Mouse (Mus musculus) splenic B cell, adult 2 months (primary cell): ENCODE measurements around the gene Npsr1.

Experiments used
- DNase-seq: peaks from one replicate; pipeline ENCODE4 v3.0.0-alpha.2; 2011; ENCODE audit warnings: low read depth, low spot score
- H3K27me3 ChIP-seq: 2 replicates; pipeline ENCODE4 v1.6.1; 2012; ENCODE audit warnings: mild to moderate bottlenecking, low read length, moderate library complexity, mixed read lengths; ENCODE audit not compliant: control insufficient read depth, poor library complexity, insufficient read depth, severe bottlenecking
- H3K36me3 ChIP-seq: 2 replicates; pipeline ENCODE4 v1.6.1; 2012; ENCODE audit warnings: mild to moderate bottlenecking, low read length, moderate library complexity, mixed read lengths; ENCODE audit not compliant: control insufficient read depth, poor library complexity, insufficient read depth, severe bottlenecking

Npsr1 gene

DNA sequence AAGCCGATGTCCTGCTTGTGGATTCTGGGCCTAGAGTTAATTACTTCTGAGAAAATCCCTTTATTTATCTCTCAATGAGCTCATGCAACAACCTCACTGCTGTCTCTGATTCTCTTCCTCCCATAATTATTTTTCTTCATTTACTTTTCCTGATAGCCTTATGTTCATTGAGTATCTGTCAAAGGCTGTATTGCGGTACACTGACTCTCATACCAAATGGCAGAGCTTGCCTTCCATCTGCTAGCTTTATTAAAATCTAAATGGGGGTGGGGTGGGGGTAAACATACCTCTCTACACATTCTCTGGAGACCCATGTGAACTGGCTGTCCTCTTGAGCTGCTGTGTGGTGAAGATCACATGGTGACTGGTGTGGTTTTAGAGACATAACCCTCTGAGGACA lies 80.9 kb downstream of the Npsr1 start:
- H3K27me3 ChIP-seq: no peaks in the 10 kb centered on the region
- DNase-seq: no peak
- H3K36me3 ChIP-seq: no peaks in the 10 kb centered on the region

GRCm38 (mm10) chr9:24180926-24181325 lies 83.1 kb downstream of the Npsr1 start:
- no peaks in the 10 kb centered on the region for H3K36me3 ChIP-seq
- H3K27me3 ChIP-seq: no peaks in the 10 kb centered on the region
- DNase-seq: no peak

- no peak for DNase-seq
- H3K36me3 ChIP-seq: no peaks in the 10 kb centered on the region
- no peaks in the 10 kb centered on the region for H3K27me3 ChIP-seq
These were observed 88.5 kb downstream of the Npsr1 start for GRCm38 (mm10) chr9:24186289-24186688.

DNA sequence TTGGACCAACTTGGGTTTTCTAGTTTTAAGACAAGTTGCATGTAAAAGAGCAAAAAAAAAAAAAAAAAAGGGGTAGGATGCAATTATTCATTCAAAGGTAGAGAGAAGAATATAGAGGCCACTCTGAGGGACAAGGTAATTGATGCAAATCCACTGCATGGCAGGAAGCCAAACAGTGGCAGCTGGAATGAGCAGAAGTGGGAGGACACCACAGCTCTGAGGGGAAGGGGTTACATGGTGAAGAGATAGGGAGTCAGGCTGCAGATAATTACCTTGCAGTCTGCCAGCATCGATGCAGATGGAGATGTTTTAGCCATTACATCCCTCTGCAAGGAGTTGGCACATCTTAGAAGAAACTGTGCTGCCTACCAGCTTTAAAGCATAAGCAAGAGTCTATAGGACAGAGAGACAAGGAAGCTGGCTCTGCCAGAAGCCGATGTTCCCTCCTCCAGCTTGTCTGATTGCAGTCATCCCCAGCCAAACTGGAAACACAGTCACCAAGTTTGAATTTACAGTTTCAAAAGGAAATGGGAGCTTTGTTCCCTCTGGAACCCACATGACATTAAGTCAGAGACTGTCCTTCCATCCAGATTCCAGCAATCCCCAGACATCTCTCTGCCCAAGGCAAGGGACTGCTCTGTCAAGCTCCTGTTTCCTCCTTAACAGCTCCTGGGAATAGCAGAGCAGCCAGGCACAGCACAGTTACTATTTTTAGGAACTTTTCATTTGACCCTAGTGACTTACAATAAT lies 91.9 kb downstream of the Npsr1 start:
- DNase-seq: no peak
- Histone ChIP-seq H3K36me3 (no peaks in the 10 kb centered on the region), H3K27me3 (no peaks in the 10 kb centered on the region)

DNA sequence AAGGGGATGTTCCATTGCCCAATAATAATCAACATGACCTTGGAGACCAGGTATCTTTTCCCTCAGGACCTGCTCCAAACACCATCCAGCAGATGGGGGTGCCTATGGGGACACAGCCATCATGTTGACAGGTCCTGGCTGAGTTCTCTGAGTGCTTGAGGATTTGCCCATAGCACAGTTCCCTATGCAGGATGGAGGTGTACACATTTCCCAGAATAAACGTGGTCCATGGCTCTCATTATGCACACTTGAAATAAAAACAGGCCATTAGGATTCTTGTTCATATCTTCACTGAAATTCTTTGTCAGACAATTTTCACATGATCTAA lies 92.4 kb downstream of the Npsr1 start:
- no peak for DNase-seq
- H3K27me3 ChIP-seq: no peaks in the 10 kb centered on the region
- no peaks in the 10 kb centered on the region for H3K36me3 ChIP-seq

DNA sequence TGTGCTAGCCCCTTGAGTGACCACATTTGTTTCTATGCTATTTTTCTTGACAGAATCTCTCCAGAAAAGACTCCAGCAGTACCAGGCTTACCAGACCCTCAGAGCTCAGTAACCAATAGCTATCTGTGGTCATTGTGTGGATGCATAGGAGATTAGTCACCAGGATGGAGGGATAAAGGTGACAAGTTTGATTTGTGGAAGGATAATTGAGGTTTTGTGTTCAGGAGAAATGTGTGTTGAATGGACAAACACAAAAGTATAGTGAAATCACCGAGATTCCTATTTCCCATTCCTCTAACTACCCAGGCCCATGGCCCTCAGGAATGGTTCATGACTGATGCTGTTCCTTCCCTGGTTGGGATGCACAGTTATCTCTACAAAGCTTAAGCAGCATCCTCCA lies 100.5 kb downstream of the Npsr1 start:
- H3K36me3 ChIP-seq: no peaks in the 10 kb centered on the region
- no peaks in the 10 kb centered on the region for H3K27me3 ChIP-seq
- DNase-seq: no peak

DNA sequence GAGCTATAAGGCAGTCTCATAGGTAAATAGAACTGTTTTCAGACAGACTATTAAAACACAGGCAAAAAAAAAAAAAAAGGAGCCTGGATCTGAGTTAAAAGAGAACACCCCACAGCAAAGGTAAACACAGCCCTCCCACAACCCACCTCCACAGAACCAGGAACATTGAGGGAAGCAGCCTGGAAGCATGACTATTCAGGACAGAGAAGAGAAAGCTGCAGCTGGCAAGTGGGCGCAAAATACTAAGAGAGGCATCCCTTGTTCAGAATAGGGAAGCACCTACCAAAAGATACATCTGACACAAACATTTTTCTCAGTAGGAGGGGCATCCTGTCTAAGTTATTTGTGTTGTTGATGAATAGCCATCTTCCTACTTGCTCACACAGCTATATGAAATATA lies 113.8 kb downstream of the Npsr1 start:
- Histone ChIP-seq H3K27me3 (no peaks in the 10 kb centered on the region), H3K36me3 (no peaks in the 10 kb centered on the region)
- no peak for DNase-seq

DNA sequence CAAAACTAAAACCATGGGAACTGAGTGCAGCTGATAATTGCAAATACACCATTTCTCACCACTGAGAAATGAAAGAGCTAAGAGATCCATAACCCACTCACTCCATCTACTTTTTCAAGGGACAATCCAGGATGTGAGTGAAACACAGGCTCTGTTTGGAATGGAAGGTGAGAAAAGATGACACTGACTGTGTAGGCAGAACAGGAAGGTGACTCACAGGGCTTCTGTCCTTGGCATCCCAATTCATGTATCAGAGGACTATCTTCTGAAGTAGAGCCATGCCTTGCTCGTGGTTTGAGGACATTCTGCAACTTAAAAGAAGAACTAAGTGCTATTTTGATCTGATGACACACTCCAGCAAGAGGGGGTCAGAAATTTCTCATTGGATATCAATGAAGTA lies 119.9 kb downstream of the Npsr1 start:
- Histone ChIP-seq H3K27me3 (no peaks in the 10 kb centered on the region), H3K36me3 (no peaks in the 10 kb centered on the region)
- DNase-seq: no peak

GRCm38 (mm10) chr9:24236461-24236860 lies 138.7 kb downstream of the Npsr1 start:
- DNase-seq: no peak
- Histone ChIP-seq H3K27me3 (no peaks in the 10 kb centered on the region), H3K36me3 (no peaks in the 10 kb centered on the region)

DNA sequence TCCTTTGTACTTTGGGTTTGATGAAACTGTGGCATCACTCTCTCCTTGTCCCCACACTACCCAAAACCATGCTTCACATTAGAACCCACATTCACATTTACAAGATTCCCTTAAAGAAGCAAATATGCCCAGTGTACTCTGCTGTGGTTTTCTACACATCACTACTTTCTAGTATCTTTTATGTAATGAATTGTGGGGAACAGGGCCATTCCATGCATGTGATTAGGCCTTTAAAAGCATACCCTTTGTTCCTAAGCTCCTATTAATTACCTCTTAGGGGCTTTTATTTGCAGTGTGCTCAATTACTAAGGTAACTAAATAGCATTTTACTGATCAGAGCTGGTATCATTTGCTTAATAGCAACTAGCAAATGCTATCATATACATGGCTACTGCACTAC lies 149.8 kb downstream of the Npsr1 start:
- Histone ChIP-seq H3K27me3 (no peaks in the 10 kb centered on the region), H3K36me3 (no peaks in the 10 kb centered on the region)
- no peak for DNase-seq

DNA sequence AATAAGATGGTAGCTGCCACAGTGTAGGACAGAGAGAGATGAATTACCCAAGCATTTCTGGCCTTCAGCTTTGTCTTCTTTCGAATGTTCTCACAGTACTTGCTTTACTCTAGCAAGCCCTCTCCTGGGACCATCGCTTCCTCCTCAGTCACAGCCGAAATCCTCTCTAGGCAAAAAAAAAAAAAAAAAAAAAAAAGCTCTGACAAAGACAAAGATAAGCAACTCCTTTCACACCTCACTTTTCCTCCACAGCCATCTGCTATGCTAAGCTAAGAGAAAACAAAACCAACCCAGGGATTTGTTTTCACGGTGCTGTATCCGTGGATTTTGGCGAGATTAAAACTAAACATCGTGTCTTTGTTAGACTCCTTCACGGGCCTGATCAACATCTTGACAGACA lies 156.4 kb downstream of the Npsr1 start:
- DNase-seq: no peak
- Histone ChIP-seq H3K36me3 (no peaks in the 10 kb centered on the region), H3K27me3 (no peaks in the 10 kb centered on the region)

- Histone ChIP-seq H3K36me3 (no peaks in the 10 kb centered on the region), H3K27me3 (no peaks in the 10 kb centered on the region)
- no peak for DNase-seq
These were observed 182.9 kb downstream of the Npsr1 start for GRCm38 (mm10) chr9:24280498-24281287.

GRCm38 (mm10) chr9:24282617-24283016 lies 184.8 kb downstream of the Npsr1 start:
- no peaks in the 10 kb centered on the region for H3K27me3 ChIP-seq
- H3K36me3 ChIP-seq: no peaks in the 10 kb centered on the region
- no peak for DNase-seq

DNA sequence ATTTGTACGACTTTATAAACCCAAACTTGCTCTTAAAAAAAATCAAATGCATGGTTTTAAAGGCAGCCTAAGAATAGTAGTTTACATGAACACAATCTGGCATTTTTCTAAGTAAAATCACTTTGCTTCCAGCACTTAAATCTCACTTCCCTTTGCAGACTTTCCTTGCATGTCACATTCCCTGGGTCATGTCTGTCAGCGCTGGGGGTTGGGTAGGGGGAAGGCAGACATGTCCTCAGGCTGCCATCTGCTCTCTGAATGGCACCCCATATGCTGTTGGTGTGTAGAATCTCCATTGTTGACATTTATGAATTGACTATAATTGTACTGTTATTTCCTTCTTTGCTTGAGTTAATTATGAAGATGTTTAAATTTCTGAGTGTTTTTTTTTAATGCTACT lies 185.3 kb downstream of the Npsr1 start:
- H3K27me3 ChIP-seq: no peaks in the 10 kb centered on the region
- no peak for DNase-seq
- no peaks in the 10 kb centered on the region for H3K36me3 ChIP-seq

- H3K36me3 ChIP-seq: no peaks in the 10 kb centered on the region
These were observed 185.7 kb downstream of the Npsr1 start for GRCm38 (mm10) chr9:24283536-24283935.

More at GRCm38 (mm10) chr9:24283536-24283935, 185.7 kb downstream of the Npsr1 start:
- no peaks in the 10 kb centered on the region for H3K27me3 ChIP-seq
- DNase-seq: no peak
